Mouse (Mus musculus) frontal cortex, adult 2 months (tissue): ENCODE data around the gene Zbtb17. TPM values are rescaled to one million over a fixed set of nuclear protein-coding genes. Genes with fewer than 3 reads are reported as not detected.

ENCODE experiments used
- DNase-seq, 2 experiments: peaks; one replicate each; pipeline ENCODE4 v3.0.0; 2022; ENCODE audit warnings: low spot score in 1 of 2; ENCODE audit errors: extremely low spot score in 1 of 2
- polyA plus RNA-seq: library from polyadenylated mRNA; depleted of rRNA; stranded (reverse); fragments of >200 nt; gene quantifications from 2 replicates; pipeline ENCODE4 v1.2.3, GENCODE M21; 2012; rRNA removed

The Zbtb17 gene
- polyA plus RNA-seq, result 42.7 and 49.1 TPM in 2 replicates

DNA sequence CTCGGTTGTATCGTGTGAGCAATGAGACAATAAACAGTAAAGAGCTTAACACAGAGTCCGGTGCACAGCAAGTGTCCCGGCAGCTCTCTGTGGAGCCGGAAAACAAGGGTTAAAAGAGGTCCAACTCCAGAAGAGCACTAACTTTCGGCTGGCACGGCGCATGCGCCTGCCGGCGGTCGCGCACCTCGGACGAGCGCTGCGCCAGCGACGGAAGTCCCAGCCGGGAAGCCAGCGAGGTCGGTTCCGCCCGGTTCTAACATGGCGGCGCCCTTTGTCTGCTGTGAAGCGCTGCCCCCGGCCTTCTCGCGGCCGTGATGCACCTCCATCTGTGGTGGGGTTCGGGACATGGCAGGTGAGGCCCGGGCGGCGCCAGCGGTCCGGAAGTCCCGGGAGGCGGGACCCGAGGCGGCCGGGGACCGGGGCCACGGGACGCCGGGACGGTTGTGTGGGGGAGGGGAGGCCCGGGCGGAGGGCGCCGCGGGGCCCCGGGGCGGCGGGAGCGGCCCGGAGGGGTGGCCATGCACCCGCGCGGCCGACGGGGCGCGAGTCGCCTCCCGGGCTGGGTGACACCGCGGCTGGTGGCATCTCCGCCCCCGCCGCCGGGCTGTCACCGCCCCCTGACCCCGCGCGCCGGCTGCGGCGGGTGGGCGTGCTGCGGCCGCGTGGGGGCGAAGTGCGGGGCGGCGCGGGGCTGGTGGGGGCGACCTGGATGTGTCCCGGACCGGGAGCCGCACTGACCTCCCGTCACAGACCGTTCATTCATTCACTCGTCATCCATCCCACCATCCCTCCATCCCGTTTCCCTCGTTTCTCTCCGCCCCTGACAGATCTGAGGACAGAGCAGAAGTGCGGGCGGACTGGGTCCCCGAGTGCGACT, at the start of gene Zbtb17:
Gene Zbtb17 (plus strand): TSS at position 204 of the 877 bp plus-strand sequence.
- peak; percentile 62 to 89 for DNase-seq

DNA sequence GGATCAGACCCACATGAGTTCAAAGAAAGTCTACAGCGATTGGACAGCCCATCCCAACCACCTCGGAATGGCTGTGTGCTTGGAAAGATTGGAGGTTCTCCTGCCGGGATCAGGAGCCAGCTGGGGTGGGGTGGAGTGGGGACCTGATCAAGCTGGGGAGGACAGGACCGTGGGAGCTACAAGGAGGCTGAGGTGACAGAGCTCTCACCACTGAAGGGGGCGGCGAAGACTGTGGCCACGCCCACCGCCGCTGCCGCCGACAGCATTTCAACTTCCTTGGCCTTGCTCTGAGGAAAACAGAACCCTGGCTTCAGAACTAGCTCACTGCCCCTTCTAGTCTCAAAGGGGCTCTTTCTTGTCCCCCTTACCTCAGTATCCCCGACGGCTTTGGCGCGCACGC, 49.7 kb upstream of the Zbtb17 start:
- no peak for DNase-seq

- DNase-seq, result no peak
Measured at GRCm38 (mm10) chr4:141397861-141398260, 46.6 kb upstream of the Zbtb17 start.

DNA sequence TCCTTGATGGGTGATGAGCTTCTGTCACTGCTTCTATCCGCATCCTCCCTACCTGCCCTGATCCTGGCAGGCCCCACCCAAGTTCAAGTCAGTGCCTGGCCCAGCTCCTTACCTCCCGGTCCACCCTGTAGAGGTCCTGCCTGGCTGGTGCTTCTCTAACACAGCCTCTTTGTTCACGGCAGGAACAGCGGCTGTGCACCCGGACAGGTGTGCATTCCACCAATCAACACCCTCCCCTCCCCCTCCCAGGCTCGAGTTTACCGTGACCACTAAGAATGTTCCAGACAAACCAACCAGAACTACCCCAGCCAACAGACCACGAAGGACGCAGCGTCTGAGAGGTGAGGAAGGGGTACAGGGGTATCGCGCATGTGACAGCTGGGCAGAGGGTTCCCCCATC, 45.9 kb upstream of the Zbtb17 start, which contains the start of gene Clcnka:
Gene Clcnka (minus strand): TSS at position 180 of the 400 bp plus-strand sequence.
- no peak for DNase-seq

- DNase-seq, result no peak
Measured at GRCm38 (mm10) chr4:141400171-141400570, 44.3 kb upstream of the Zbtb17 start.

DNA sequence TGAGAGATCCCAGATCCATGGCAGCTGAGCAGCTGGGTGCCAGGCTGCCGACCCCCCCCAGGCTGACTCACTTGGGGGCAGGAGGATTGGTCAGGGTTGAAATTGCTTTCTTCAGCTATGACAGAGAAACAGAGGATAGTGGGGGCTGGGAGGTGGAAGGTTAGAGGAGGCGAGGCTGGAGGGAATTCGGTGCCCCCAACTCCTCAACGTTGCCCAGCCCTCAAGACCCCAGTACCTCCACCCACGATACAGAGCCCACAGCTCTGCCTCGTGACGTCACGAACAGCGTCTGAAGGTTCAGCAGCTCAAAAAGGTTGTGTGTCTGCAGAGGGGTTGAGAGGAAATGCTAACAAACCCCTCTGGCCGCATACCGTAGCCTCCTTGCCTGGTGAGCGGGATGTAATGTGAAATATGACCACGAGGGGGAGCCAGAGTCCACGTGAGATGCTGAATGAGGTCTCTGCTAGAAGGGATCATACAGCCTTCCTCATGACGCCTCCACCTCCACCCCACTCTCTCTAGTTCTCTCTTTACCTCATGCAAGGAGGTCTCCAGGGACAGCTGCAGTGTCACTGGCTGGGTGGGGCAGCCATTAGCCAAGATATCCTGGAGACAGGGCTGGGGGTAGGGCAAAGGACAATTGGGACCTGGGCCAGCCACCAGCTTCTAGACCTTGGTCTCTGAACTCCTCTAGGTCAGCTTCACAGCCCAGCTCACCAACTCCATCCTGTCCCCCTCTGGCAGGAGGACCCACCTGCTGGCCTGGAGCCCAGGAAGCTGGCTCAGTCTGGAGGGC, 39.7 kb upstream of the Zbtb17 start:
- peak; percentile 69 to 97 for DNase-seq

DNA sequence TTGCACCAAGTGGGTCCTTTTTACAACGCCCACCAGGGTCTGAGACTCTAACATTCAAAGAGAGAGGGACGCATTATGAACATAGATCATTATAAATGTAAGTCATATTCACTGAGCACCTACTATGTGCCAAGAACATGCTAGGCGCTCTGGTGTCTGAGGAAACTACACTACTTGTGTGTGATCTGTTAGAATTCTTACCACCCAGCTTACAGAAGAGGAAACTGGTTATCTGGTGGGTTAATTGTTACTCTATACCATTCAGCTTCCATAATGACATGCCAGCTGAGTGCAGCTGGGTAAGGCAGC, 39.2 kb upstream of the Zbtb17 start:
- no peak for DNase-seq

DNA sequence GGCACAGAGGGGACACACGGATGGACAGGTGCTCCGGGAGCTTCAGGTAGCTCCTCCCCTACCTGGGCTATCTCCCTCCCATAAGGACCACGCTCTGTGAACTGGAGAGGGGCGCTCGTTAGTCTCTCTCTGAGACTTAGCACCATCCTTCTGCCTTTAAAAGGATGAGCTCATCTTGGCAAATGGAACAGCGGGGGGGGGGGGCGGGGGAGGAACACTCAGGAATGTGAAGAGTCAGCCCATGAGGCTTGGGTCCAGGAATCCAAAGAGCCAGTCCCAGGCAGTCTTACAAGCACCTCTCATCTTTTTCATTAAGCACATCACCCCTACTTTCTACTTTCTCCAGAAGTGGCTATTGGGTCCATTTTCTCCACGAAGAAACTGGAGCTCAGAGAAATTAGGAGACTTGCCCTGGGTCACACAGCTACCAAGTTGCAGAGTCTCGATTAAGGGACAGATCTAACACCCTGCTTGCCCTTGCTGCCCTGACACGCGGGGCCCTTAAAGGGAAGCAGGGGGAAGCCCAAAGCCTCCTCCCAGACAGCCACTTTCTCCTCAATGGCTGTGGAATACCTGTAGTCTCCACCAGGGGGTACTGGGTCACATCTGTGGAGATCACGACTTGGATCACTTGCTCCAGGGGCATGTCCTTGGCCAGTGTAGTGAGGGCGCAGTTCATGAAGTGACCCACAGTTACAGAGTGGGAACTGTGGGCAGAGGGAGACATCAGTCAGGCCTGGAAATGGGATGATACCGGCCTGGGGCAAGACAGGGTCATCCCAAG, 37.7 kb upstream of the Zbtb17 start:
- DNase-seq, result no peak

DNA sequence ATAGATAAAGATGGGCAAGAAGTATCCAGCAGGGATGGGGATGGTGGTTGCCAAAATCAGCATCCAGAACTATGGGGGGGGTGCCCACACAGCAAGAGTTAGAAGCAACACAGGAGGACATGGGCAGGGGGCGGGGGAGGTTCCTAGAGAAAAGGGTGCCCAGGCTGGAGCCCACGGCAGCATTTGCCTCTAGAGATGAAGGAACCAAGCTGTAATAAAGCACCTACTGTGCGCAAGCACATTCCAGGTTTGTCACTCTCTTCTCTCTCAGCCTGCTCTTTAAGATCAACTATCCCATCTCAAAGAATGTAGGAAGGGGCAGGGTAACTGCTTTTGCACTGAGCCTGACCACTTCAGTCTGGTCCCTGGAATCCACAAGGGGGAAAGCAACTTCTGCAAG, 35.9 kb upstream of the Zbtb17 start:
- DNase-seq, result no peak

DNA sequence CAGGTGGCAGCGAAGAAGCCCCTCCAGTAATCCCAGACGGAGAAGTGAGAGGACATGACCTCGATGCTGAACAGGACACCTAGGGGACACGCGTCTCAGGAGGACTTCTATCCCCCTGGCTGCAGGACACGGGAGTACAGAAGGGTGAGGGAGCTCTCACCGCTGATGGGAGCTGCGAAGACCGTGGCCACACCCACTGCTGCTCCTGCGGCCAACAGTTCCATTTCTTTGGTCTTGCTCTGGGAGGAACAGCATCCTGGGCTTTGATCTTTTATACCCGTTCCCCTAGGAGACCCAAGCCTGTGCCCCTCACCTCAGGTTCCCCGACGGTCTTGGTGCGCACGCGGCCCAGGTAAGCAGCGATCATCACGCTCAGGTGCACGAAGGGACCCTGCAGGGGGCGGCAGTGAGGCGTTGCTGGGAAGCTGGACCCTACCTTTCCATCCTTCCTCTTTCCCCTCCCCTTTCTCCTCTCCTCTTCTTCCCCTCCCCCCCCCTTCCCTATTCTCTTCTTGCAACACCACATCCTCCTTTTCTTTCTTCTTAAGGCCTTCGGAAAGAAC, 32.9 kb upstream of the Zbtb17 start:
- no peak for DNase-seq

DNA sequence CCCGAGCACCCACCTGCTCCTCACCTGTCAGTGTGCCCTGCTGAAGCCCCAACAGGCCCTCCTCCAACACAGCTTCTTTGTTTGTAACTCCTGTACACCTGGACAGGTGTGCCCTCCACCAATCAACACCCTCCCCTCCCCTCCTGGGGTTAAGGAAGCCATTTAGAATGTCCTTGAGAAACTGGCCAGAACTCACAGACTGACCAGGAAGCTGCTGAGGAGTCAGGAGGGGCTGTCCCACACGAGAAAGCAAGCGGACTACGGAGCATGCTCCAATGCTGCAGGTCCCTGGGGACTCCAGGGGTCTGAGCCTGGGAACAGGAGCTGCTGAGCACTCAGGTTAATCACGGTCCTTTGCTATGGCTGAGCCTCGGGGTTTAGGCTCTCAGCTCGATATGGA, 28.5 kb upstream of the Zbtb17 start, which contains the start of gene Clcnkb:
Gene Clcnkb (minus strand): TSS at position 91 of the 400 bp plus-strand sequence.
- DNase-seq, result no peak

DNA sequence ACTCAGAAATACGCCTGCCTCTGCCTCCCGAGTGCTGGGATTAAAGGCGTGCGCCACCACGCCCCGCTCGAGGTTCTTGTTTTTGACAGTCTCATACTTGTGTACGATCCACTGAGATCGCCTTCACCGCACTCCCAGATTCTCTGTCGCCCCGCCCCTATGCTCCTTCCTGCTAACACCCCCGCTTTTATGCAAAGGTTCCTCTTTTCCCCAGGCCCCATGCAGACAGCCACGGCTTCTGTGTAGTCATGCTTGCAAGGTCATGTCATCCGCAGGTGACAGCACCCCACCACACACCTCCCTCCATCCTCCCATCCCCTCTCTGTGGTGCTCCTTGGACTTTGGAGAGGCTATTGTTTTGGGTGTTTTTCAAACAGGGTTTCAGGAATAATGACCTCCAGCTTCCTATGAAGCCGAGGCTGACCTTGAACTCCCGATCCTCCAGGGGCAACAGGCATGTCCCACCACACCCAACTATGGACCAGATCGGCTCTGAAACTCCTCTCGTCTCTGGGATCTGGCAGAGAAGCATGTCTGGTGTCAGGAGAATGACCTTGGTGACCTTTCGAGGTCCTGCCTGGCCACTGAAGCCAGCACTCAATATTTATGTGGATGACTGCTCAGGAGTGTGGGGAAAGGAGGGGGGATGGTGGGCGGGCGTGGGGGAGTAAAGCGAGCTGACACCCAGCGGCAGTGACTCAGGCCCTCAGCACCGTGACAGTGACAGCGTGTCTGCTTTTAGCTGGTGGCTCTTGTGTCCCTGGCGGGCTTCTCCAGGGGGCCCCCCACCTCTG, 24.9 kb upstream of the Zbtb17 start:
- peak in 1 of 2 experiments; percentile 47 for DNase-seq

DNA sequence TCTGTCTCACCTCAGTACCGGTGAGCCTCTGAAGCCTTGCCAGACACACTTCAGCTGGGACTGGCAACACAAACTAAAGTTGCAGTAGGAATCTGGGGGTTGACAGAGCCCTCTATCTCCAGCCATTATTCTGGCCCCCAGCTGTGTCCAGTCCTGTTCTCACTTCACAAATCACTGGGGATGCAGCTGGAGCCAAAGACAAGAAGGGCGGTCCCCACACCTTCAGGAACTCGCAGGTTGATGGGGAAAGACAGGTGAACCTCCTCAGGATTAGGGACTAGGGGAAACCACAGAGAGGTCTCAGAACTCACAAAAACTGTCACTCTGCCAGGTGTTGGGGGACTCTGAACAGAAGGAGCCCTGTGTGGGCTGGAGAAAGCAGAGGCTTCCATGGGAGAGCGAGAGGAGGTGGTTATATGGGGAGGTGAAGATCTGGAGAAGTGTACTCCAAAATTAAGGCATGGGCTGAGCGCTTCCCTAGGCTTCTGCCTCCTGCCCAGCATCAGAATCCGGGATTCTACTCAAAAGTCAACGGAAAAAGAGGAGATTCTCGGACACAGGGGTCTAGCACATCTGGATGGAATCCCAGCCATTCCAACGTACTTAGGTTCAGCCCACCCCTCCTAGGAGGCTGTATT, 24.1 kb upstream of the Zbtb17 start, which contains the start of gene Hspb7:
Gene Hspb7 (plus strand): TSS at position 588 of the 638 bp plus-strand sequence.
- peak in 1 of 2 experiments; percentile 32 for DNase-seq

DNA sequence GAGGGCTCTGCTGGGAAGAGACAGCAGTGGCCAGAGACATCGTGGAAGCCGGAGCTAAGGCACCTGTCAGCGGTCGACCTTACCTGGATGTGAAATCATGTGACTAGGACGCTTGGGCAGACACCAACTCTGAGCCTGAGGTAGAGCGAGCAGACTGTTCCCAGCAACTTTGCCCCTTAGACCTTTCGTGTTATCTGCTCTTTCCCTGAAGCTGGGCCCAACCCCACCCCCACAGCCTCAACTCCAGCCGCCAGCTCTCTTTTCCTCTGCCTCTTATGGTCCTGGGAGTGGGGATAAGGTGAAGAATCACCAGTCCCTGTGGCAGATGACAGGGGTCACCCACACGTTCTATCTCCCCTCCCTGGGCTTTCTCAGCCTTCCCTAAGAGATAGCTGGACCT, 23.6 kb upstream of the Zbtb17 start:
- no peak for DNase-seq

DNA sequence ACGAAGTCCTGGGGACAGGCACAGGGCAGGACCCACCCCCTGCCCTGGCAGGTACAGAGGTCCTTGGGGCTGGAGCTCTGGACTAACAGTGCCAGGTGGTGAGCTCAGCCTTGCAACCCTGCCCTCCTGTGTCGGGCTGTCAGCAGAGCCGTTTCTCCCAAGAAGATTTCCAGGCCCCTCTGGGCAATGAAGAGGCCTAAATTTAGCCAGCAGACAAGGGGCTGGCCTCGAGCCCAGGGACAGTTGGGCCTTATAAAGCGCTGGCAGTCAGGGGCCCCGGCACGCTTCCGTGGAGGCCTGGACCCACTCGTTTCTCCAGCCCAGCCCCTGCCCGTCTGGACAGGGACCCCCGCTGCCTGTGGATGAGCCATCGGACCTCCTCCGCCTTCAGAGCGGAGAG, 23.0 kb upstream of the Zbtb17 start:
- DNase-seq, result no peak

- no peak for DNase-seq
Measured at GRCm38 (mm10) chr4:141422841-141423240, 21.6 kb upstream of the Zbtb17 start.

GRCm38 (mm10) chr4:141423288-141423687, 21.2 kb upstream of the Zbtb17 start:
- no peak for DNase-seq

DNA sequence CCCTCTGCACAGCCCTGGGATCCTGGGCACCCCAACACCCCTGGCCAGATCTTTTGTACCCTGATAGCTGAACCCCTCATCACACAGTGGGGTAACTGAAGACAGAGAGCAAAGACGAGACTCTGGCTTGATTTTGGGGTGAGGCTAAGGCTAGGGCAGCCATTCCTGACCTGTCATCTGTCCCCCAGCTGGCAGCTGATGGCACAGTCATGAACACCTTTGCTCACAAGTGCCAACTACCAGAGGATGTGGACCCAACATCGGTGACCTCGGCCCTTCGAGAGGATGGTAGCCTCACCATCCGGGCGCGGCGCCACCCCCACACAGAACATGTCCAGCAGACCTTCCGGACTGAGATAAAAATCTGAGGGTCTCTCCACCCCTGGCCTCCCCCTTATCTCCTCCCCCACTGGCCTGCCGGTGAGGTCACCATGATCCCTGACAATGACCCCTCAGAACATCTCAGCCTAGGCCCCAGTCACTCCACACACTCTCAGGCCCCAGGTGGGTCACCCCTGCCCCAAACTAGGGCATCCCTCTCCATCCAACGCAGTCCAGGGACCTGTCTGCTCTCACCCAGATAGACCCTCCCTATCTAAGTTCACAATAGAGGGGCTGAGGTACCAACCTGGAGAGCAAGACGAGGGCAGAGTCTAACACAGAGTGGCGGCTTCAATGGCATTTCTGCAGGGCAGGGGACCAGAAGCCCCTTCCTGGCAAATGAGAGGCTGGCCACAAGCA, 20.6 kb upstream of the Zbtb17 start:
- DNase-seq, result no peak
